Mouse (Mus musculus) cerebellum, postnatal 4 days (tissue): ENCODE measurements around the gene Ttll12.

ENCODE experiments used
- DNase-seq, 2 experiments: peaks; one replicate each; pipeline ENCODE4 v3.0.0; 2022; ENCODE audit warnings: low spot score in 2 of 2, mixed read lengths in 1 of 2

Gene Ttll12

DNA sequence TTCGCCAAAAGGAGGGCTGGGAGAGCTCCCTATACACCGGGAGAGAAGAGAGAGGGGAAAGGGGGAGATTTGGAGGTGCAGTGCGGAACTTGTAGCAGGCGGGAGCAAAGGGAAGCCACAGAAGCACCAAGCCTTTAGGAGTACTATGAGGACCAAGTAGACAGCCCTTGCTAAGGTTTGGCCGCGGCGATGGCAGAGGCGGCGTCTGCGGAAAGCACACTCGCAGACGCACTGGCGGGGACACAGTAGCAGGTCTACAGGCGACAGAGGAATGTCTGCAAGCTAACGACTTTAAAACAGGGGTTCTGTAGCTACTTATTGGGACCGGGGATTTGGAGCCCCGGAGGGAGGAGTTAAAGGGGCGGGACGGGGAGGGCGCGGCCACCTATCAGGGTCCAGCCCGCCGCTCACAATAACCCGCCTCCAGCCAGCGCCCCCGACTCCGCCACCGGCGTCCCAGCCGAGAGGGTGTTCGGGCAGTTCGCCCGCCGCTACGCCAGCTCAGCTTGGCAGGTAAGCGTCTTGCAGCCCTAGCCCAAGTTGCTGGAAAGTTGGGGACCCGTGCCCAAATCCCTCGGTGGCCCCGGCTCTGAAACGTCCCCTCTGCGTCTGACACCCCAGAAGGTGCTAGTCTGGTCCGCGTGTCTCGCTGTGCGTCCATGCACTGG, 68.4 kb downstream of the Ttll12 start, which contains the start of gene Bik:
TSS of gene Bik (plus strand) at position 439 of the 668 bp plus-strand sequence.
- DNase-seq = peak in 1 of 2 experiments; percentile 13
